Mouse (Mus musculus) kidney, postnatal 0 days (tissue): Measurements from ENCODE around the gene Ccr10. TPM values are rescaled to one million over a fixed set of nuclear protein-coding genes. Genes with fewer than 3 reads are reported as not detected.

Experiments
- ATAC-seq: fragments of 200-750 bp; cut with Nextera tagmentation; replicated peaks from 2 replicates; pipeline ENCODE4 v1.8.0; 2017; ENCODE audit warnings: low read depth, moderate number of reproducible peaks, moderate TSS enrichment, moderate library complexity; ENCODE audit not compliant: low FRiP score
- DNase-seq: peaks from one replicate; pipeline ENCODE4 v3.0.0-alpha.2; 2016; ENCODE audit warnings: low spot score
- H3K27ac ChIP-seq: fragments of 300-500 bp; sonication (generic); 2 replicates; pipeline ENCODE4 v1.5.1; 2014; ENCODE audit warnings: mild to moderate bottlenecking
- H3K27me3 ChIP-seq: fragments of 300-500 bp; sonication (generic); 2 replicates; pipeline ENCODE4 v1.6.1; 2014; ENCODE audit warnings: low read length, mixed read lengths; ENCODE audit not compliant: insufficient read depth
- H3K36me3 ChIP-seq: fragments of 300-500 bp; sonication (generic); 2 replicates; pipeline ENCODE4 v1.6.1; 2014; ENCODE audit warnings: low read length, mixed read lengths; ENCODE audit not compliant: insufficient read depth
- H3K4me1 ChIP-seq: fragments of 300-500 bp; sonication (generic); replicated peaks from 2 replicates; pipeline ENCODE4 v1.6.1; 2014; ENCODE audit warnings: antibody characterized with exemption, low read length, mixed read lengths; ENCODE audit not compliant: insufficient read depth
- H3K4me2 ChIP-seq: fragments of 300-500 bp; sonication (generic); 2 replicates; pipeline ENCODE4 v1.6.1; 2014; ENCODE audit warnings: mild to moderate bottlenecking, low read length, moderate library complexity, mixed read lengths
- H3K4me3 ChIP-seq: fragments of 300-500 bp; sonication (generic); replicated peaks from 2 replicates; pipeline ENCODE4 v1.5.1; 2014; ENCODE audit warnings: low read depth, low read length
- H3K9ac ChIP-seq: fragments of 300-500 bp; sonication (generic); 2 replicates; pipeline ENCODE4 v1.6.1; 2014; ENCODE audit warnings: low read depth, low read length
- H3K9me3 ChIP-seq: fragments of 300-500 bp; sonication (generic); replicated peaks from 2 replicates; pipeline ENCODE4 v1.6.1; 2016; ENCODE audit warnings: low read length, inconsistent platforms, mixed read lengths
- CTCF ChIP-seq: IDR thresholded peaks from 2 replicates; pipeline ENCODE4 v1.5.1; 2016; ENCODE audit warnings: antibody characterized with exemption, low read depth, mild to moderate bottlenecking, moderate library complexity
- WGBS: fragments of 180-500 bp; shearing (Covaris S2); extraction: QIAGEN DNeasy Blood & Tissue Kit; methylation state at CpG from one replicate; pipeline ENCODE4 v1.1.7; 2014; 5-methylcytosine and 5-hydroxymethylcytosine counted together
- polyA plus RNA-seq: library from polyadenylated mRNA; unstranded; fragments of >200 nt; fragmentation: Nextera tagmentation; extraction: Ambion mirVana; gene quantifications from 2 replicates; pipeline ENCODE4 v1.2.1, GENCODE M21; 2015

The Ccr10 gene
- polyA plus RNA-seq, 1 experiment from 2014 or later, result 0.45 TPM

GRCm38 (mm10) chr11:101194137-101194536, 18.9 kb upstream of the Ccr10 start:
- H3K27me3 ChIP-seq, result no peaks in the 10 kb centered on the region
- H3K9me3 ChIP-seq, result no peaks in the 10 kb centered on the region
- no peak overlapping the region for H3K4me2 ChIP-seq
- H3K4me1 ChIP-seq, result 0 out of 2 replicates have a peak, but pooled peaks cover 15% of the 10 kb centered on the region
- H3K9ac ChIP-seq, result no peak overlapping the region
- H3K27ac ChIP-seq, result no peak overlapping the region
- ATAC-seq, result no peak
- DNase-seq, result no peak
- peaks cover 54% of the 10 kb centered on the region for H3K36me3 ChIP-seq
- TF ChIP-seq CTCF, result no peak
- WGBS, result 69% methylated on average over 5 of the region's 5 CpGs
- H3K4me3 ChIP-seq, result no peak overlapping the region

- Histone ChIP-seq H3K9me3 (no peaks in the 10 kb centered on the region), H3K27ac (no peak overlapping the region), H3K4me1 (0 out of 2 replicates have a peak, but pooled peaks cover 20% of the 10 kb centered on the region), H3K9ac (no peak overlapping the region), H3K4me2 (no peak overlapping the region), H3K36me3 (peaks cover 43% of the 10 kb centered on the region), H3K27me3 (no peaks in the 10 kb centered on the region), H3K4me3 (no peak overlapping the region)
- no peak for TF ChIP-seq CTCF
- ATAC-seq (no peak), DNase-seq (no peak)
- WGBS, result 94% methylated on average over 7 of the region's 7 CpGs
Measured at GRCm38 (mm10) chr11:101193076-101193475, 17.8 kb upstream of the Ccr10 start.

- H3K4me1 ChIP-seq, result 0 out of 2 replicates have a peak, but pooled peaks cover 20% of the 10 kb centered on the region
- H3K9me3 ChIP-seq, result no peaks in the 10 kb centered on the region
- no peak overlapping the region for H3K4me2 ChIP-seq
- no peak overlapping the region for H3K27ac ChIP-seq
- no peak overlapping the region for H3K4me3 ChIP-seq
- WGBS, result 89% methylated on average over 6 of the region's 6 CpGs
- DNase-seq (no peak), ATAC-seq (no peak)
- H3K9ac ChIP-seq, result no peak overlapping the region
- peaks cover 39% of the 10 kb centered on the region for H3K36me3 ChIP-seq
- TF ChIP-seq CTCF, result no peak
- no peaks in the 10 kb centered on the region for H3K27me3 ChIP-seq
Measured at GRCm38 (mm10) chr11:101192646-101193045, 17.4 kb upstream of the Ccr10 start.

GRCm38 (mm10) chr11:101191919-101192470, 16.8 kb upstream of the Ccr10 start:
- Histone ChIP-seq H3K4me3 (no peak overlapping the region), H3K27ac (no peak overlapping the region; the same call in 1 of the 2 replicates), H3K36me3 (peaks cover 34% of the 10 kb centered on the region), H3K4me1 (0 out of 2 replicates have a peak, but pooled peaks cover 20% of the 10 kb centered on the region), H3K9me3 (no peaks in the 10 kb centered on the region), H3K9ac (no peak overlapping the region), H3K4me2 (no peak overlapping the region), H3K27me3 (no peaks in the 10 kb centered on the region)
- ATAC-seq, result no peak
- DNase-seq, result no peak
- TF ChIP-seq CTCF, result no peak
- 73% methylated on average over 4 of the region's 4 CpGs for WGBS

- Histone ChIP-seq H3K9me3 (no peaks in the 10 kb centered on the region), H3K4me1 (0 out of 2 replicates have a peak, but pooled peaks cover 20% of the 10 kb centered on the region), H3K4me2 (no peak overlapping the region), H3K9ac (no peak overlapping the region), H3K36me3 (peaks cover 28% of the 10 kb centered on the region), H3K27ac (peak overlapping the region; percentile 84), H3K27me3 (no peaks in the 10 kb centered on the region), H3K4me3 (no peak overlapping the region)
- no peak for ATAC-seq
- no peak for TF ChIP-seq CTCF
- peak; percentile 50 for DNase-seq
- 51% methylated on average over 17 of the region's 17 CpGs for WGBS
Measured at GRCm38 (mm10) chr11:101190913-101191907, 16.0 kb upstream of the Ccr10 start.

GRCm38 (mm10) chr11:101190181-101190912, 15.1 kb upstream of the Ccr10 start:
- Histone ChIP-seq H3K27ac (peak overlapping the region; percentile 84), H3K27me3 (no peaks in the 10 kb centered on the region), H3K4me1 (0 out of 2 replicates have a peak, but pooled peaks cover 20% of the 10 kb centered on the region), H3K9ac (0 out of 2 replicates have a peak overlapping the region, but pooled peaks have one; percentile 35), H3K9me3 (no peaks in the 10 kb centered on the region), H3K4me2 (0 out of 2 replicates have a peak overlapping the region, but pooled peaks have one; percentile 5), H3K36me3 (peaks cover 23% of the 10 kb centered on the region; the same call in 1 of the 2 replicates), H3K4me3 (no peak overlapping the region)
- 33% methylated on average over 8 of the region's 8 CpGs for WGBS
- ATAC-seq, result no peak
- TF ChIP-seq CTCF, result no peak
- DNase-seq, result peak; percentile 59
